Mouse (Mus musculus) kidney, adult 2 months (tissue): ENCODE results near the gene Ptgdr. TPM values are rescaled to one million over a fixed set of nuclear protein-coding genes. Genes with fewer than 3 reads are reported as not detected.
"Not testable (repeated sequence)": the region's sequence is repeated elsewhere in the genome, so short reads cannot be mapped to it uniquely, and the experiment has no call there.

Source experiments
- DNase-seq: peaks from one replicate; pipeline ENCODE4 v3.0.0; 2021
- H3K27ac ChIP-seq: fragments of 200-500 bp; 2 replicates; pipeline ENCODE4 v1.5.1; 2012; ENCODE audit warnings: low read depth, low read length, control low read depth, inconsistent platforms; ENCODE audit not compliant: insufficient read depth
- H3K27me3 ChIP-seq: fragments of 200-500 bp; replicated peaks from 2 replicates; pipeline ENCODE4 v1.6.1; 2012; ENCODE audit warnings: mild to moderate bottlenecking, moderate library complexity, low read length, inconsistent platforms; ENCODE audit not compliant: control insufficient read depth, insufficient read depth
- H3K36me3 ChIP-seq: fragments of 200-500 bp; 2 replicates; pipeline ENCODE4 v1.6.1; 2012; ENCODE audit warnings: mild to moderate bottlenecking, moderate library complexity, low read length, inconsistent platforms; ENCODE audit not compliant: control insufficient read depth, insufficient read depth
- H3K4me1 ChIP-seq: fragments of 200-500 bp; 2 replicates; pipeline ENCODE4 v1.6.1; 2011; ENCODE audit warnings: low read length; ENCODE audit not compliant: control insufficient read depth, insufficient read depth
- H3K4me3 ChIP-seq: fragments of 200-500 bp; 2 replicates; pipeline ENCODE4 v1.5.1; 2011; ENCODE audit warnings: mild to moderate bottlenecking, low read depth, low read length, control low read depth; ENCODE audit not compliant: insufficient read depth
- CTCF ChIP-seq: fragments of 200-500 bp; conservative IDR thresholded peaks from 2 replicates; pipeline ENCODE4 v1.5.1; 2011; ENCODE audit warnings: low read depth, mild to moderate bottlenecking, control low read depth, low read length, moderate library complexity, mixed read lengths; ENCODE audit not compliant: insufficient read depth, insufficient read length
- POLR2A ChIP-seq: fragments of 200-500 bp; IDR thresholded peaks from one replicate; pipeline ENCODE4 v1.6.1; 2011; ENCODE audit warnings: low read depth, low read length, control low read depth
- WGBS: fragments of 180-500 bp; shearing (Covaris S2); methylation state at CpG from one replicate; pipeline ENCODE4 v1.1.7; 2018; 5-methylcytosine and 5-hydroxymethylcytosine counted together
- polyA plus RNA-seq: library from polyadenylated mRNA; depleted of rRNA; stranded (reverse); fragments of >200 nt; gene quantifications from 2 replicates; pipeline ENCODE4 v1.2.3, GENCODE M21; 2012; rRNA removed

Gene Ptgdr
- not detected in 2 replicates for polyA plus RNA-seq

DNA sequence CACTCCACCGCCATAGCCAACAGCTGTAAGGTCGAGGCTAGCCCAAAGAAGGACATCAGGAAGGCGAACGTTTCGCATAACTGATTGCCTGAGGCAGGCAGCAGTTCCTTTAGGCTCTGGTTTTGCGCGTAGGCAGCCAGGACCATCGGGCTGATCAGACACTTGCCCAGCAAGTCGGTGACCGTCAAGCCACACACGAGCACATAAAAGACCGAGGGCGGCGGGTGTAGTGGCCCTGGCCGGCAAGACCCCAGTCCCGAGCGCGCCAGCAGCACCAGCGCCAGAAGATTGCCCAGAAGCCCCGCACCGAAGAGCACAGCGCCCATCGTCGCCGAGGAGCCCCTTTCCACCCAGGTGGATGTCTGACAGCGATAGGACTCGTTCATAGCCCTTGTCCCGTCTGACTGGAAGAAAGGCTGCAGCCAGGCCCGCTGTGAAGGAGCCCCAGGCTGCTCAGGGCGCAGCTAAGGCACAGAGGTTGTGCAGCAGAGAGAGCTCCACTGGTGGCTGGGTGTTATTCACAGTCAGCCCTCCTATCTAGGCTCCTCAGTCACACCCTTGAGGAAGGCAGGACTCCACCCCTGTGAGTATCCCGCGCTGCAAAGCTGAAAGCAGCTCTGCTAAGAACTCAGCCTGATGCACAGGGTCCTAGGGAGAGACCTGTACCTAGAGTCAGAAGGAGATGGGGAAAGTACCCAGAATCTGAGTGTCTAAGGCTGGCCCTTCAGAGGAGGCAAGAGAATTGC is at the start of gene Ptgdr:
Gene Ptgdr, minus strand, starts transcription at position 508 of the 746 bp plus-strand sequence.
- Histone ChIP-seq H3K27ac (no peak within 1 kb of the TSS), H3K4me3 (no peak within 1 kb of the TSS), H3K4me1 (no peaks in the 10 kb centered on the region), H3K27me3 (no peaks in the 10 kb centered on the region), H3K36me3 (no peaks in the 10 kb centered on the region)
- no peak for TF ChIP-seq POLR2A
- TF ChIP-seq CTCF, result no peak
- DNase-seq, result no peak
- 2% methylated on average over 32 of the region's 32 CpGs for WGBS

DNA sequence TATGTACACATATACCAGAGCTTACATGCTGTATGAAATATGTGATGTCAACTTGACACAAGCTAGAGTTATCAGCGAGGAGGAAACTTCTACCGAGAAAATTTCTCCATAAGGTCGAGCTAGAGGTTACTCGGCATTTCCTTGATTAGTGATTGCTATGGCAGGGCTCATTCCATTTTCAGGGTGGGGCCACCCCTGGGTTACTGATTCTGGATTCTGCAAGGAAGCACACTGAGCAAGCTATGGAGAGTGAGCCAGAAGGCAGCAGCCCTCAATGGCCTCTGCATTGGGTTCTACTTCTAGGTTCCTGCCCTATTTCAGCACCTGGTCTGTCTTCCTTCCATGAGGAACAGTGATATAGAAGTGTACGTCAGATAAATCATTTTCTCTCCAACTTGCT is 48.6 kb upstream of the Ptgdr start:
- no peak for DNase-seq
- H3K4me1 ChIP-seq, result no peaks in the 10 kb centered on the region
- no peak overlapping the region for H3K4me3 ChIP-seq
- no peak for TF ChIP-seq CTCF
- no peak for TF ChIP-seq POLR2A
- WGBS, result 67% methylated on average over 5 of the region's 5 CpGs
- no peaks in the 10 kb centered on the region for H3K36me3 ChIP-seq
- H3K27ac ChIP-seq, result no peak overlapping the region
- H3K27me3 ChIP-seq, result no peaks in the 10 kb centered on the region

DNA sequence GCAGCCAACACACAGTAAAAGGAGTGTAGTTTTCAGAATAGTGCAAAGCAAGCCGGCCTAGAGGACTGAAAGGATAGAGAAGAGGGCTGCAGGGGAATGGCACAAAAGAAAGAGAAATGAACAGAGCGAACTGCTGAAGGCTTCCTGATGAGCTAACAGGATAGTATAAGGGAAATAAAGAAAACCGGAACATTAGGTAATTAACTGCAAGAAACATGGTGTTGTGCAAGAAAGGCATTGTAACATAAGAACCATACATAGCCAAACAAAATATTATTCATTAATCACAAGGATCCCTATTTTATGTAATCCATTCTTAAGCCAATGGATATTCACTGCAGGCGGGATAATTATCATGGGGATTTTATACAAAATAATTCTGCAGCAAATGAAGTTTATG is 45.0 kb upstream of the Ptgdr start:
- H3K36me3 ChIP-seq, result no peaks in the 10 kb centered on the region
- no peak overlapping the region for H3K27ac ChIP-seq
- H3K4me3 ChIP-seq, result no peak overlapping the region
- H3K27me3 ChIP-seq, result no peaks in the 10 kb centered on the region
- no peaks in the 10 kb centered on the region for H3K4me1 ChIP-seq
- no peak for DNase-seq
- TF ChIP-seq CTCF (no peak), POLR2A (no peak)
- 89% methylated on average over 4 of the region's 4 CpGs for WGBS

DNA sequence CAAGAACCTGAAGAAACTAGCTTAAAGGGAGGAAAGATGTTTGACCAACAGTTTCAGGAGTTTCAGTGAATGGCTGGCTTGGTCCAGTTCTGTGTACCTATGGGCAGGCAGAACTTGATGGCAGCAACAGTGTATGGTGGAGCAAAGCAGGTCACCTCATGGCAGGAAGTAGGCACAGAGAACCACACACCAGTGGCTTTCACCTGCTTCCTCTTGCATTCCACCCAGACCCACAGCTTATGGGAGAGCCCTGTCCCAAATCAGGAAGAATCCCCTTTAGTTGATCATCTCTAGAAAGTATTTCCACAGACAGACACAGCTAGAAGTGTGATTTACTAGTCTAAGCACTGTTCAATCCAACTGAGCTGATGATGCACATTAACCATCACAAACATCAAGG is 42.6 kb upstream of the Ptgdr start:
- not testable (repeated sequence) for DNase-seq, H3K4me3 ChIP-seq, H3K27ac ChIP-seq, H3K27me3 ChIP-seq, H3K36me3 ChIP-seq, H3K4me1 ChIP-seq

DNA sequence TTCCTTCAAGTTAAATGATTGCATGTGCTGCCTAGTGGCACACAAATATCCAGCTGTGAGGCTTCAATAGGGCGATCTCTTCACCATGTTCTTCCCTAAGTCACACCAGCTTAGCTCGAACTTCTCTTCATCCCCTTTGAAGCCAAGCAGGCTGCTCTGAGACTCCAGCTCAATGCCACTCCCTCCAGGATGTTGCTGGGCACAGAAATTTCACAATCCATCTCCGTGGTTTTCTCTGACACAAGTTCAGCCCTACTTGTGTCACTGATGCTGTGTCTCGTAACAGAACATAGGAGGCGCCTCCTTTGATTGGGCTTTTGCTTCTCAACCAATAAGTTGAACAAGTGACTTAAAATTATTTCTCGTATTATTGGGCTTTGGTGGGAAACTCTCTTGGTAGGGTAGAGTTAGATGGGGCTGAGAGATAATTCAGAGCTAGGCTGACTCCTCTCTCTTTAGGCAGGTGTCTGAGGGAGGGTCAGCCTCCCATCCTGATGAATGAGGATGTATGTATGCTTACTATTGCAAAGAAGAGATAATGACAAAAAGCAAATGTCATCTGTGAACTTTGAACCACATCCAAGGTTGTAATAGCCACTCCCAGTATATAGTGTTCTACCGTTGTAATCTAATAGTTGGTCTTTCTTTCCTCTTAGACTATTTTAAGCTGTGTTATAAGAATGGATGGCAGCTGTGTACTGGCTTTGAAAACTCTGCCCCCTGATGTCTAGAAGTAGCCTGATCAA is 32.4 kb upstream of the Ptgdr start:
- no peak for DNase-seq
- TF ChIP-seq POLR2A (no peak), CTCF (no peak)
- Histone ChIP-seq H3K4me3 (no peak overlapping the region), H3K4me1 (no peaks in the 10 kb centered on the region), H3K36me3 (no peaks in the 10 kb centered on the region), H3K27me3 (no peaks in the 10 kb centered on the region), H3K27ac (no peak overlapping the region)
- 74% methylated on average over 7 of the region's 7 CpGs for WGBS

DNA sequence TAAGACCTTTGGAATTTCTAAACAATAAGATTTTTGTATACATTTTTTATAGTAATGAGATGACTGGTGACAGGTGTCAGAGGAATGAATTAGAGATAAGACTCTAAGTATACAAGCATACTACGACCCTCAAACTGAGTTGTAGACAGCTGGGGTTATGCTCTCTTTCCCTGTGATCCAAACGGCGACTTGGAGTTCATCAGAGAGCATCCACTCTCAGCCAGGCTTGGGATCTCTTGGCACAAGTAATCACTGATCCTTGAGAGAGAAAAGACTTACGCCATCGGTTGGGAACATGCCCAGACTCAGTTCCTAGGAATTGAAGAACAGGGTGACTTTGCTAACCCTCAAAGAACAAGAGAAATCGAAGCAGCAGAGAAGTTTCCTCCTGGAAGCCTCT is 10.5 kb upstream of the Ptgdr start:
- H3K4me1 ChIP-seq, result no peaks in the 10 kb centered on the region
- H3K36me3 ChIP-seq, result no peaks in the 10 kb centered on the region
- no peak overlapping the region for H3K4me3 ChIP-seq
- H3K27ac ChIP-seq, result no peak overlapping the region
- TF ChIP-seq POLR2A (no peak), CTCF (no peak)
- H3K27me3 ChIP-seq, result no peaks in the 10 kb centered on the region
- no peak for DNase-seq
- 75% methylated on average over 6 of the region's 6 CpGs for WGBS

DNA sequence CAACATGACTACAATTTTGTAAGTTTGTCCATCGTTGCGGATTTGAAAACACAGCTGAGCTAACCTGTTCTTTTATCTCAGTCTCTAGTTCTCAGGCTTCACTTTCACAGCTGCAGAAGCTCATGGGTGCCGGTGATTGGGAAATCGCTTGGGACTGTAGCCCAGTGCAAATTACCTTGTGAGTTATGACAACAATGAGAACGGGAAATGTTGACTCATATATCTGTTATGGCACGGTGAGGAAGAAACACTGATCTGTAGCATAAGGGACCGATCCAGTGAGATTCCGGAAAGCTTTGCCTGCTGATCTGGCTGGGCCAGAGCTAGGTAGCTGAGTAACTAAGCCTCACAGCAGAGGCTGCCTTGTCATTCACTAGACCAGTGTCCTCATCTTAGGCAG is 6.5 kb upstream of the Ptgdr start:
- Histone ChIP-seq H3K27ac (no peak overlapping the region), H3K4me3 (no peak overlapping the region), H3K36me3 (no peaks in the 10 kb centered on the region), H3K4me1 (no peaks in the 10 kb centered on the region), H3K27me3 (no peaks in the 10 kb centered on the region)
- no peak for TF ChIP-seq CTCF
- no peak for TF ChIP-seq POLR2A
- 82% methylated on average over 8 of the region's 8 CpGs for WGBS
- no peak for DNase-seq
